Mouse (Mus musculus) erythroid progenitor cell, adult 5-6 weeks (primary cell): ENCODE results near the gene Elovl6. TPM values are rescaled to one million over a fixed set of nuclear protein-coding genes. Genes with fewer than 3 reads are reported as not detected.

Experiments
- ATAC-seq: replicated peaks from 2 replicates; pipeline ENCODE4 v1.8.0; 2016; ENCODE audit warnings: moderate number of reproducible peaks, mild to moderate bottlenecking, moderate TSS enrichment, inconsistent platforms; ENCODE audit not compliant: poor library complexity, low FRiP score, severe bottlenecking
- total RNA-seq, 2 experiments: library from RNA; stranded (forward) in 1 of 2; stranded (reverse) in 1 of 2; fragments of 150-400 nt in 1 of 2; fragments of 186-747, 209-891 nt in 1 of 2; gene quantifications; 2 replicates each; pipeline versions ENCODE4 v1.2.3 to v1.2.4; 2015 to 2017; ENCODE audit warnings: low replicate concordance in 2 of 2

The Elovl6 gene
- total RNA-seq, 2 experiments from 2014 or later: 0.23 to 7.5 TPM

DNA sequence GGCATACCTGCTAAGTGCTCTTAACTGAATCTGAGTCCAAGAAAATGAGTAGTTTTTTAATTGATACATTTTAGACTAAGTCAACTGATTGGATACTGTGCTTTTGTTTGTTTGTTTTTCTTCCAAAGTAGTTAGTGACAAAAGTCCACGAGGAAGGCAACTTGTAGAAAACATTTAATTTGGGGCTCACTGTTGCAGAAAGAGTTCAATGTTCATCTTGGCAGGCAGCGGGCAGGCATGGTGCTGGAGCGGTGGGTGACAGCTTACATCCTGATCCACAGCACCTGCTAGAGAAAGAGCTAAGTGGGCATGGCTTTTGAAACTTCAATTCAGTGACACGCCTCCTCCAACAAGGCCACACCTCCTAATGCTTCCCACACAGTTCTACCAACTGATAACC is 31.7 kb downstream of the Elovl6 start:
- ATAC-seq: no peak

DNA sequence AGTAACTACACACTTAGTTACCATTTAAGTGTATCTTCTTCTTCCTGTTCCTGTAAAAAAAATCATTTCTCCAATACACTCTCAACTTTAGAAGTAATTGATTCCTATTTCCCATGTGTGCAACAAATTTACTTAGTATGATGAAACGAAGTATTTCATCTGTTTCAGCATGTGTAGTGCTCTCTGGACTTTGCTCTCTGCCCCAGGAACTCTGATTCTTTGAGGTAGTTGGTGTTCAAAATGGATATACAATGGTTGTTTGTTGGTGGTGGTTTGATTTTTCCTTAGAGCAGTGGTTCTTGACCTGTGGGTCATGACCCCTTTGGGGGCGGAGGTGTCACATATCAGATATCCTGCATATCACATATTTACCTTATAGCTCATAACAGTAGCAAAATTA is 32.7 kb downstream of the Elovl6 start:
- no peak for ATAC-seq

DNA sequence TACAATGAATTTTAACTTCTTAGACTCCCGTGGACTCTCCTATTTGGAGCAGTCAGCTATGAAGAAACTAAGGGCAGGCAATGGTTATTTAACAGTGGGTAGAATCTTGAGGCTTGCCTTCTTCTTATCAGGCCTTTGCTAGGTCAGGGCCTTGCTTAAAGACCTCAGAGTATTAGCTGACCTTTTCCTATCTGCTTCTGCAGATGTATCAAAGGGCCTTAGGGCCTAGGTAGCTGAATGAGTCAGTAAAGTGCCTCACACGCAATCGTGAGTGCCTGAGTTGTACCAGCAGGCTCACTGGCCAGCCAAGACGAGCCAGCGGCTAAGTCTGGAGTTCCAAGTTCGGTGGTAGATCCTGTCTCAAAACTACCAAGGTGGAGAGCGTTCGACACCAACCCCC is 33.3 kb downstream of the Elovl6 start:
- no peak for ATAC-seq

DNA sequence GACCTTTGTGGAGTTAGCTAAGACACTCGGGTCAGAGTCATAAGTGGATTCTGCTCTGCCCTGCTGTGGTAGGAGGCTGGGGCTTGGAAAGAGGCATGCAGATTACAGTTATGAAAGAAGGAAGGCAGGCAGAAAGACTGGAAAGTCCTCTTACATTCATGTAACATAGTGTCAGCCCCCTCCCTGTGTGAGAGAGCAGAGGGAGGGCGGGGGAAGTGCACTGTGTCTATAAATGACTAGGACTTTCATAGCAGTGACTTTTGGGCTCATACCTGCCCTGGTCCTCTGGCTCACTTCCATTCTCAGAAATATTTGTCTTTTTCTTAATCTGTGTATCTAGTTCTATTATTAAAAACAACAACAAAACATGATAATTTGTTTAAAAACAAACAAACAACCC is 33.9 kb downstream of the Elovl6 start:
- no peak for ATAC-seq

DNA sequence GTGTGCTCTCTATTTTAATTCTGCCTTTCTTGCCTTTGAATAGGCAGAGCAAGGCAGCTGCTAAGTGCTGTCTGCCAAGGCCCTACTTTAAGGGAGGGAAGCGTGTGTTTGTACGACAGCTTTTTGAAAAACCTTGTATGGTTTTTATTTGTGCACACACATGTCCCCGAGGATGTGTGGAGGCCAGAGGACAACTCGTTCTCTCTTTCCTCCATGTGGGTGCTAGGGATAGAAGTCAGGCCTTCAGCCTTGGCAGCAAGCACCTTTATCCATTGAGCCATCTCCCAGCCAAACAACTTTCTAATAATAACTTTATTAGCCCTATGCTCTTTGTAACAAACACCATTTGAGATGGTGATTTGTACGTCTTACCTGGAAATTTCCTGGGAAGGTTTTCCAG is 34.7 kb downstream of the Elovl6 start:
- no peak for ATAC-seq

DNA sequence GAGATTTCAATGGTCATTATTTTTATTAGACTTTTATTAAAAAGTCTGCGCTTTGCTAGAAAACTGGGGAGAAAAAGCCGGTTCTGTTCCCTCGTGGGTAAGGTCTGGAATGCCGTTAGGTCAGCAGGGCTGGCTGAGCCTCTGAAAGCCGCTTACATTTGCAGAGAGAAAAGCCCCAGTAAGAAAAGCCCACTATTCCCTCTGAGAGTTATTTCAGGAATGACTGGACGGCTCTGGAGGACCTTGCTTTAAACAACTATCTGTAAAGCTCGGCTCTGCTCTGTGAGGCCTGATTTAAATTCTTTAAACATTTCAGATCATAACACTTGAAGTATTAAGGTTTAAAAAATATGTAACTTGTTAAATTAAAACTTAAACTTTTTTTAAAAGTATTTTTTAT is 36.4 kb downstream of the Elovl6 start:
- ATAC-seq: no peak

DNA sequence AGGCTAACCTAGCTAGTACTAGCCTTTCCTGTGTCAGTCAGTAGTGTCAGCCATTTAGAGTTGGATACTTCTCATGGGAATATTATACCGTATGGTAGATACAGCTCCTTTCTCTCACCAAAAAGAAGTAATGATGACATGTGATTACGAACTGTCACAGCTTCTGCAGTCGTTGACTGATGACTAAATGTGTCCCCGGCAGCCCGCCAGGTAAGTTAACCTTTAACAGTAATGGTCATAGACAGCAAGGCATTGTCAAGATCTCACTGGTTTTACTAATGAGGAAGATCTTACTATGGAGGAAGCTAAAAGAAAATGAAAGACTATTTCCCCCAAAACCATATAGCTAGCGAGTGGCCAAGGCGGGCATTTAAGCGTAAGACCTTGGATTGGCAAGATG is 38.8 kb downstream of the Elovl6 start:
- ATAC-seq: no peak

DNA sequence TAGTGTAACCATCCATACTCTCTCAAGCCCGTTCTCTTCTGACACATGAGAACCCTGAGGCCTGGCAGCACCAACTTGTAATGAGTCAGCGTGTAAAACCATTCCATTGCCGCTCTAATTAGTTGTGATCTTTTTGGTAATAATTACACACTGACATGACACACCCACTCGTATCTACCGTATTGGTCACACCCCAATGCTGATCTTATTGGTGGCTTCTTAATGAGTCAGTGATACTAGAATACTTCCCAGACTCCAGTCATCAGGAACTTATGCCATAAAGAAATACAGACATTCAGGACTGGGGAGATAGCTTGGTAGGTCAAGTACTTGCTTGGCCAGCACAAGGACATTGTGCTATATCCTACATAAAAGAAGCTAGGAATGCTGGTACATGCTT is 39.5 kb downstream of the Elovl6 start:
- ATAC-seq: no peak

DNA sequence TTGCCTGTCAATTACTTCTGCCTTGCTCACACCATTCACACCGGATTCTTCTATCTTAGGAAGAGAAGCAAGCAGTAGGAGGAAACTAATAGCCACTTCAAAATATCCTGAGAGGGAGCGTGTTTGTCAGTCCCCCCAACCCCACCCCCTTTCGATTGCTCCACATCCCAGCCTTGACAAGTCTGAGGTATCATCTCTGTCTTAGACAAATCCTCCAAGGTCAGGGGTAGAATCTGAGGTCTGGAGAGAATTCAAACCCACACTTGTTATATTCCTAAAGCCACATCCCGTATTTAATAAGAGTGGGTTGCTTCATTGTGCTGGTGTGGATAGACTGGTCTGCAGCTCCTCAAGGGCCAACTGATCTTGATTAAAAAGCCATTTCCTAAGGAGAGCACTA is 40.8 kb downstream of the Elovl6 start:
- ATAC-seq: no peak

DNA sequence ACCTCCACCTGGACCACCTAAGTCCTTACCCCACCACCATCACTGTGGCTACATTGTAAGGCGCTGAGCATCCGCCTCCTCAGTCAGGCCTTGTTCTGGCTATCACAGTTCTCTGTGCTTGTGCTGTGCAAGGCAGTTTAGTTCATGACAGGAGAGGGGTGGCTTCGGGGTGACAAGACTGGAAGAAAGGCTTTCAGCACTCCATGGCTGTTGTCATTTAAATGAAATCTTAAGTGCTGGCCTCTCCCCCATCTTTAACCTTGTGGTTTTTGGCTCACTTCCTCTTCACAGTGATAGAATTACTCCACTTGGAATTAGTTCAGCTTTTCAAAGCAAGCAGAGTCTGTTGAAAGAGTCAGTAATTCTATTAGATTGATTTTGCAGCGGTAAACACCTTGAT is 41.5 kb downstream of the Elovl6 start:
- ATAC-seq: no peak

DNA sequence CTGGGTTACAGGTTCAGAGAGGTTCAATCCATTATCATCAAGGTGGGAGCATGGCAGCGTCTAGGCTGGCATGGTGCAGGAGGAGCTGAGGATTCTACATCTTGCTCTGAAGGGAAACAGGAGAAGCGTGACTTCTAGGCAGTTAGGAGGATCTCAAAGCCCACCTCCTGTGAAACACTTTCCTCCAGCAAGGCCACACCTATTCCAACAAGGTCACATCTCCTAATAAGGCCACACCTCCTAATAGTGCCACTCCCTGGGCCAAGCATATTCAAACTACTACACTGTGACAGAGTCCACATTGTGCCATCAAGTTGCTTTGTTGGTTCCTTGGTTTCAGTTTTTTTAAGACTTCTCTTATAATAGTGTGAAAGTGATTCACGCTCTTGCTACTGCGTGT is 42.9 kb downstream of the Elovl6 start:
- ATAC-seq: no peak

DNA sequence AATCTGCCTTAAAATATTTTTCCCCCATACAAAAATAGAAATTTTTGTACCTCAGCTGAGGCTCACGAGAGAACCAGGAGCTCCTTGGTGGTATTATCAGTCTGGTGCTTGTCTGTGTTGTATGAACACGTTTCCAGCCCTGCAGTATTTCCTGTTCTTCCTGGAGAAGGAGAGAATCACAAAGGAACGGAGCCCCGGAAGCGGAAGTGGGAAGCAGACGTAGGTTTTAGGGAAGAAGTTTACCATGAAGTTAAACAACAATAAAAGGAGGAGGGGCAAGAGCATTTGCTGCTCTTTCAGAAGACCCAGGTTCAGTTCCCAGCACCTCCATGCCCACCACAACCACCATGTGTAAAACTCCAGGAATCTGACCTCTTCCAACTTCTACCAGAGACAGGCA is 44.4 kb downstream of the Elovl6 start:
- ATAC-seq: no peak

DNA sequence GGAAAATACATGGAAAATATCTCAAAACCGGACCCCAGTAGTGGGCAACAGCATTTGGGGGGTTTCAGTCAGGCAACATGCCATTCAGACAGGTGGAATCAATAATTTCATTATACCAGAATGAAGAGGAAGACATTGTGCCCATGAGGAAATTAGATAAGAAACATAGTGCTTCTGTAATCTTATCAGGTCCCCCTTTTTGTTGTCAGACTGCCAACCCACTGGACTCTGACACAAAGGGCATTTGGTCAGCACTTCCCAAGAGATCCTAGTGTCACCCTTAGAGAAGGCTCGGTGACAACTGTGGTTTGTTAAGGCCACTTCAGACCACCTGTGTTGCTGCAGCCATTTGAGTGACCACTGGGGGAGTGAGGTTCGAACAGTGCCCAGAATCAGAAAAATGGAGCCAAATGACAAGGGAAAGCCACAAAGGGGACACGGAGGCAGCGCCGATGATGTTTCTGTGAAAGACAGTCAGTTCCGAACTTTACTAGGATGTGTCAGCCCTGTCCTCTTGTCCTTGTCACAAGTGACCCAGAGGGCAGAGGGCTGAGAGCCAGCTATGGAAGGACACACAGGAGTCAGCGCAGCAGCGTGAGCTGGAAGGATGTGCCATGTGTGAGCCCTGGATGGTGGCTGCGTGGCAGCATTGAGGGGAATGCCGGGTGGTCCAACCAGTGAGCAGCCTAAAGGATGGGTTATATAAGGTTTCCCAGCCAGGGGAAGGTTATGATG is 46.8 kb downstream of the Elovl6 start:
- no peak for ATAC-seq

DNA sequence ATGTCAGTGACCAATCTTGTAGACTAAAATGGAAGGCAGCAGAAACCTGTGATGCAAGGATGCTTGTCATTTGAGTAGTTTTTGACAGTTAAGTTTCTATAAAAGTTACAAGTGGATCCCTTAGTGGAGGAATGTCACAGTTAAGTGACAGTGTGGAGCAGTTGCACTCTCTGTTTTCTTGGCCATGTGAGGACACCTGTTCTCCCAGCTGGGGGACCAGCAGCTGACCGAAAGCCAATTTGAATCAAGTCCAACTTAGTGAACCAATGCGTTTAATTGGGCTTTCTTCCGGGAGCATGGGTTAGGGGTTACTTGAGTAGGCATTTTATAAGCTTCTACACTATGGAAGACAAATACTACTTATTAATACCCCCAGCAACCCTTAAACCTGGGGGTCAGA is 48.9 kb downstream of the Elovl6 start:
- no peak for ATAC-seq

DNA sequence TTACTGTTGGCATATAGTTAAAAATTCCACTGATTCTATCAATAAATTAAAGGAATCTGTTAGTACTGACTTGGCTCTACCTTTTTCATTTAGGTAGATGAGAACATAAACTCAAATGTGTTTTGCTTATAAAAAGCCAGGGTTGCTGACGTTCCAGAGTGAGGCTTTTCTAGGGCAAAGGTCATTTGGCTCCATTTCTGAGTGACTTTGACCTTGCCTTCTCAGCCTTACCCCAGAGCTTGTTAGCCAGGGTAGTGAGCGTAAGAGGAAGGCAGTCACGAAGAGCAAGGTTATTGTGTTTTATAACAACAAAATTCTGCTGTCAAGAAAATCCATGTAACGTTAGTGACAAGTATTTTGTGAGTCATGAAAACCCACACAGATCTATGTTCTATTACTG is 50.3 kb downstream of the Elovl6 start:
- no peak for ATAC-seq

DNA sequence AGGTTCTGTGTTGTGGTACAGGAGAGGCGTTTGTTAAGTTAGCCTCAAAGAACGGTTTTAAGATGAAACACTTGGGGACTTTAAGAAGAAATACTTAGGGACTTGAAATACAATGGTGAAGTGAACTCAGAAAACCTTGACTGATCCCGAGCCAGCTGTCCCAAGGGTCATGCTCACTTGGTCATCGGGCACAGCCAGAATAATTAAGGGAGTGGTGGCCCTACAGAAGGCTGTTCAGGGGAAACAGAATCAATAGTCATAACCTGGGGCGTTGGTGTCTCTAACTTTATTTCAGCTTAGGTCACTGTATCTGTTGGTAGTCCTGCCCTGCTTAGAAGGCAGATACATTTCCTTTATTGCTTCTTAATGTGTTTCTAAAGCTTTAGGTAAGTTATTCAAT is 51.1 kb downstream of the Elovl6 start:
- no peak for ATAC-seq

DNA sequence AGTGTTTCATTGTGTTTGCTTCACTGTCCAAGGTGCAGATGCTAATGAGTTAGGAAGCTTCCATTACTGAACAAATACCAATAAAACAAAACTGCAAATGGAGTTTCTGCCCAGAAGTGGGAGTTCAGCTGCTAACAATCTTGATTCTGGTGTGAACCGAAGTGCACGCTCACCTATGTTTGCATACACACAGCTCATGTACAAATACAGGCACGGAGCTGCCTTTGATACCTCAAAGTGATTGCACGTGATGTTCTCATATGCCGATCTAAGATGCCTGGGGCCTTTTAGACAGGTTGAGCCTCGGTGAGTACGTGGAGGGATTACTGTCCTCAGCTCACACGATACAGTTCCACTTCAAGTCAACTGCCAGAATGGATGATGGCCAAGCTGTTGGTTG is 55.8 kb downstream of the Elovl6 start:
- ATAC-seq: no peak

DNA sequence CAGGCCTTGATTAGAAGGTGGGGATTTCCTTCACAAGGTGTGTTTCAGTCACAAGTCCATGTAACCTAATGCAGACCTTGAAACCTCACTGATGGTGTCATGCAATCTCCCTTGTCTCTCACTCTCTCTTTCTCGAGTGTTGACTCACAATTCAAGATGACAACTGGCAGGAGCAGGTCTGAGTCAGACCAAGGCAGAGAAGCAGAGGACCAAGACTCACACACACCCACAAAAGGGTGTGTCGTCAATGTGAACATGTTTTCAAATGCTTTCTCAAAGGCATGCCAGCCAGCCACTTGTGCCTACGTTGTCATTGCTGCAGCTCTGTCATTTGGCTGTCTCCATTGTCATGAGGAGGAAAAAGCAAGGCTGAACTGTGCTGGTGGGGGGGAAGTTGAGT is 56.6 kb downstream of the Elovl6 start:
- no peak for ATAC-seq

DNA sequence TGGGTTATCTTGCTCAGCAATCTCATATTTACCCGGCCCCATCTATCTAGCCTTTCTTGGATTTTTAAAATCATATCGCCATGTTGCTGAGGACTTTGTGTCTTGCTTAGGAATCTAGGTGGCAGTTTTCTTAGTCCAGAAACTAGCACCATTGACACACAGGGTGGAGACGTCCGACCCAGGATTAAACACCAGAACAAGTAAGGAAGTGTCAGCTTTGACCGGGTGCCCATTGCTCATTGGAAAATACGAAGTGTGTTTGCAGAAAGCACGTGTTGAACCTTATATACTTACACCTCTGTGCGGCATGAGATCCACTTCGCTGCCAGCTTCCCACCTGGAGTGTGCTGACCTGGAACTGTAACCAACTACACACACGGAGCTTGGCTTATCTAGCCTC is 57.5 kb downstream of the Elovl6 start:
- no peak for ATAC-seq

DNA sequence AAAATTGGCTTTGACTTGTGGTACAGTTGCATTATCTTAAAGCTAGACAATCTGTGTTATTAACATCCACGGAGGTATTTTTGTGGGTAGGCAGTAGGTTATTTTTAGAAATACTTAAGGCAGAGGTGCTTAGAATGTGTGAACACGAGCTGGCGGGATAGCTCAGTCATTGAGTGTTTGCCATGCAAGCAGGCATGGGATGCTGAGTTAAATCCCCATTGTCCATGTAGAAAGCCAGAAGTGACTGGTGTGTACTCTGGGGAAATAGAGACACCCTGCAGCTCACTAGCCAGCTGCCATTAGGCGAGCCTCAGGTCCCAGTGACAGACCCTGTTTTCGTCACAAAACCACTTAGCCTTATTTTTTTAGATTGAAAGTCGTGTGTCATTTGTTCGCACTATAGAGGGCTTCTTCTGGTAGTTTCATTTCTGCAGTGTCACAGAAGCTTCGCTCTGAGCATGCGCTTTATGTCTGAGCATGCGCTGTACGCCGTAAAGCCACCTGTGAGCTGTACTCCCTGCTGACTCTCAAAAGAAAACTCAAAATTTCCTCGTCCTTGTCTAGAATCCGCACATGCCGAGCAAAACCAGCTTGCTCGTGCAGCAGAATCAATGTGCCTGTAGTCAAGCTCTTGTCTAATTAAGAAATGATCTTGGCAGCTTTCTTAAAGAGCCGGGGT is 58.5 kb downstream of the Elovl6 start:
- no peak for ATAC-seq

DNA sequence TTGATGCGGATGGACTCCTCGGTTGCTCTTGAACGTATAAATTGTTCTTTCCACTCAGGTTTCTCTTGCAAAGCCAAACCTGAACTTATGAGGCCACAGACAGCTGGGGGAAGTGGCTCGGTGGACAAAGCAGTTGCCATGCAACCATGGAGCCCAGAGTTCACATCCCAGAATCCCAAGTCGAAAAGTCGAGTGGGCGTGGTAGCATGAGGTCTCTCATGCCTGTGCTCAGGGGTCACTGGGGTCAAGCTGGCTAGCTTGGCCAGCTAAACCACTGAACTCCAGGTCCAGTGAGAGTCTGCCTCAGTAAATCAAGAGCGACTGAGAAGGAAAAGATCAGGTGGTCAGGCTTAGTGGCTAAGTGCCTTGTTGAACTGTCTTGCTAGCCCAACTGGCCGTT is 59.1 kb downstream of the Elovl6 start:
- ATAC-seq: no peak

DNA sequence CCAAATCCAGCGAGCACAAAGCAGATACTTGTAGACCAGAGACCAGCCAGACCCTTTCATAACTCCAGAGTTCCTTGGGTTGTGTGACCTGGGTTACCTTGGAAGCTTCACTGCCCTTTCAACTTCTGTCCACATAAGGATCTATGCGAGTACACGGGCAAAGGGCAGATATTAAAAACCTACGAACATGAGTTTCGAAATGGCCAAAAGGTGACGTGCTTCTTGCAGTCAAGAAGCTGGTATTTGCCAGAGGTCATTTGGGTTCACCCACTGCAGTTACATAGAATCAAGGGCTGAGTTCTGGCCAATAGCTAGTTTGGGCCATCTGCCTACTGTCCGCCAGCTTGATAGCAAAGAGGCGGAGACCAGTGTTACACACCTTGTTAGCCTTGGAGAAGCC is 59.6 kb downstream of the Elovl6 start:
- no peak for ATAC-seq
